Mouse (Mus musculus) myocyte (in vitro differentiated cells): Measurements from ENCODE around the gene Pgp. TPM values are rescaled to one million over a fixed set of nuclear protein-coding genes. Genes with fewer than 3 reads are reported as not detected.
A peak's percentile ranks its signal among the peaks of the same experiment; 100 is the strongest.

ENCODE experiments used
- H3K27me3 ChIP-seq: one replicate; pipeline ENCODE4 v1.6.1; 2011; ENCODE audit not compliant: control insufficient read depth, insufficient read depth, insufficient read length
- H3K36me3 ChIP-seq: one replicate; pipeline ENCODE4 v1.6.1; 2011; ENCODE audit not compliant: control insufficient read depth, insufficient read depth
- H3K4me2 ChIP-seq: one replicate; pipeline ENCODE4 v1.6.1; 2011; ENCODE audit warnings: low read depth, control low read depth
- H3K4me3 ChIP-seq: one replicate; pipeline ENCODE4 v1.5.1; 2011; ENCODE audit warnings: mild to moderate bottlenecking, control low read depth, moderate library complexity
- H3K79me2 ChIP-seq: one replicate; pipeline ENCODE4 v1.6.1; 2011; ENCODE audit not compliant: control insufficient read depth, insufficient read depth
- H3ac ChIP-seq: one replicate; pipeline ENCODE4 v1.6.1; 2011; ENCODE audit not compliant: control insufficient read depth, insufficient read length
- MYOD1 ChIP-seq, 3 experiments: IDR thresholded peaks; one replicate each; pipeline ENCODE4 v1.6.1; 2011; ENCODE audit warnings: control low read depth in 2 of 3, low read depth in 2 of 3, mild to moderate bottlenecking in 2 of 3, moderate library complexity in 1 of 3; ENCODE audit not compliant: insufficient read length in 2 of 3, control insufficient read depth in 1 of 3
- MYOG ChIP-seq, 3 experiments: IDR thresholded peaks; one replicate each; pipeline ENCODE4 v1.6.1; 2011; ENCODE audit warnings: control low read depth in 2 of 3, low read depth in 2 of 3, mild to moderate bottlenecking in 2 of 3; ENCODE audit not compliant: insufficient read length in 2 of 3, control insufficient read depth in 1 of 3, insufficient read depth in 1 of 3
- POLR2A ChIP-seq: IDR thresholded peaks from one replicate; pipeline ENCODE4 v1.6.1; 2011; ENCODE audit warnings: low read depth, mild to moderate bottlenecking, control low read depth, moderate library complexity; ENCODE audit not compliant: insufficient read length
- polyA plus RNA-seq: library from polyadenylated mRNA; unstranded; fragments of >200 nt; fragmentation: generic; extraction: Trizol; gene quantifications from one replicate; pipeline ENCODE4 v1.2.1, GENCODE M21; 2012; ENCODE audit warnings: missing spikeins

Pgp gene
- polyA plus RNA-seq, 1 experiment, result 53.7 TPM

- Histone ChIP-seq H3K79me2 (peaks cover 59% of the 10 kb centered on the region), H3ac (no peak overlapping the region), H3K27me3 (no peaks in the 10 kb centered on the region), H3K4me3 (no peak overlapping the region), H3K36me3 (peaks cover 12% of the 10 kb centered on the region), H3K4me2 (no peak overlapping the region)
- TF ChIP-seq MYOG (IDR thresholded peaks at IDR 0.05; ENCODE audit: control insufficient read depth in 1 of 3, insufficient read depth in 1 of 3, insufficient read length in 2 of 3, low read depth in 2 of 3) (peak in 2 of 3 experiments; percentile 31 to 81), MYOD1 (IDR thresholded peaks at IDR 0.05; ENCODE audit: control insufficient read depth in 1 of 3, insufficient read length in 2 of 3, low read depth in 2 of 3) (peak in 2 of 3 experiments; percentile 68 to 71), POLR2A (no peak)
Measured at GRCm38 (mm10) chr17:24520450-24520849, 50.3 kb downstream of the Pgp start.

Other genes starting within 250 kb of the Pgp start
- 3.7 TPM for gene Tedc2, start 249.5 kb upstream of the Pgp start, polyA plus RNA-seq
- gene Ccnf, start 218.9 kb upstream of the Pgp start, polyA plus RNA-seq, result 13.3 TPM
- not detected for gene Abca17, start 119.3 kb upstream of the Pgp start, polyA plus RNA-seq
- 1.4 TPM for gene Abca3, start 118.4 kb upstream of the Pgp start, polyA plus RNA-seq
- gene Rnps1, start 55.8 kb upstream of the Pgp start, polyA plus RNA-seq, result 53.7 TPM
- gene Eci1, start 43.8 kb upstream of the Pgp start, polyA plus RNA-seq, result 52.6 TPM
- gene Dnase1l2, start 27.3 kb upstream of the Pgp start, polyA plus RNA-seq, result 1.0 TPM
- gene E4f1, start 79 bp upstream of the Pgp start, polyA plus RNA-seq, result 18.7 TPM
- gene Bricd5, start 3.5 kb downstream of the Pgp start, polyA plus RNA-seq, result 0.53 TPM
- 16.5 TPM for gene Mlst8, start 8.7 kb downstream of the Pgp start, polyA plus RNA-seq
- gene Caskin1, start 18.2 kb downstream of the Pgp start, polyA plus RNA-seq, result 0.16 TPM
- gene Traf7, start 57.5 kb downstream of the Pgp start, polyA plus RNA-seq, result 112 TPM
- gene Rab26, start 63.8 kb downstream of the Pgp start, polyA plus RNA-seq, result 0.35 TPM
- 47.2 TPM for gene Pkd1, start 79.4 kb downstream of the Pgp start, polyA plus RNA-seq
- 49.5 TPM for gene Tsc2, start 162.2 kb downstream of the Pgp start, polyA plus RNA-seq
- 20.2 TPM for gene Nthl1, start 162.3 kb downstream of the Pgp start, polyA plus RNA-seq
- 19.1 TPM for gene Slc9a3r2, start 179.9 kb downstream of the Pgp start, polyA plus RNA-seq
- not detected for gene Npw, start 188.1 kb downstream of the Pgp start, polyA plus RNA-seq
- 49.7 TPM for gene Zfp598, start 199.3 kb downstream of the Pgp start, polyA plus RNA-seq
- 0.29 TPM for gene Syngr3, start 219.6 kb downstream of the Pgp start, polyA plus RNA-seq
- 47.7 TPM for gene Gfer, start 225.8 kb downstream of the Pgp start, polyA plus RNA-seq
- gene Noxo1, start 225.8 kb downstream of the Pgp start, polyA plus RNA-seq, result 0.54 TPM
- gene Tbl3, start 237.3 kb downstream of the Pgp start, polyA plus RNA-seq, result 66.6 TPM
- 0.36 TPM for gene Rnf151, start 247.7 kb downstream of the Pgp start, polyA plus RNA-seq
- gene Rps2, start 247.7 kb downstream of the Pgp start, polyA plus RNA-seq, result 178 TPM